Mouse (Mus musculus): ENCODE data around the gene Sectm1b.
A peak's percentile ranks its signal among the peaks of the same experiment; 100 is the strongest.
"Not testable (repeated sequence)": the region's sequence is repeated elsewhere in the genome, so short reads cannot be mapped to it uniquely, and the experiment has no call there.

Sectm1b gene

GRCm38 (mm10) chr11:121063379-121063778 is at the start of gene Sectm1b:
Gene Sectm1b (minus strand): TSS chr11:121063569.
- DNase-seq (ENCODE audit: low read depth), result no peak

- DNase-seq (ENCODE audit: low read depth), result no peak
These were observed 48.9 kb upstream of the Sectm1b start for GRCm38 (mm10) chr11:121112091-121112775.

GRCm38 (mm10) chr11:121111601-121112000 is 48.2 kb upstream of the Sectm1b start:
- no peak for DNase-seq (ENCODE audit: low read depth)

- no peak for DNase-seq (ENCODE audit: low read depth)
These were observed 47.7 kb upstream of the Sectm1b start for GRCm38 (mm10) chr11:121111051-121111450.

GRCm38 (mm10) chr11:121109986-121110385 is 46.6 kb upstream of the Sectm1b start:
- DNase-seq (ENCODE audit: low read depth), result no peak

GRCm38 (mm10) chr11:121108061-121108460 is 44.7 kb upstream of the Sectm1b start:
- no peak for DNase-seq (ENCODE audit: low read depth)

- DNase-seq (ENCODE audit: low read depth), result not testable (repeated sequence)
These were observed 43.9 kb upstream of the Sectm1b start for GRCm38 (mm10) chr11:121107242-121107641.

GRCm38 (mm10) chr11:121101124-121101805 is 37.9 kb upstream of the Sectm1b start:
- no peak for DNase-seq (ENCODE audit: low read depth)

- DNase-seq (ENCODE audit: low read depth), result peak; percentile 34
These were observed 37.3 kb upstream of the Sectm1b start for GRCm38 (mm10) chr11:121100692-121101091.

- DNase-seq (ENCODE audit: low read depth), result no peak
These were observed 36.4 kb upstream of the Sectm1b start for GRCm38 (mm10) chr11:121099762-121100161.

GRCm38 (mm10) chr11:121092606-121093585 is 29.5 kb upstream of the Sectm1b start:
- DNase-seq (ENCODE audit: low read depth), result no peak

- DNase-seq (ENCODE audit: low read depth), result no peak
These were observed 27.6 kb upstream of the Sectm1b start for GRCm38 (mm10) chr11:121090943-121091342.

- DNase-seq (ENCODE audit: low read depth), result no peak
These were observed 26.6 kb upstream of the Sectm1b start for GRCm38 (mm10) chr11:121089756-121090546.

- DNase-seq (ENCODE audit: low read depth), result no peak
These were observed 25.6 kb upstream of the Sectm1b start for GRCm38 (mm10) chr11:121088997-121089396.

GRCm38 (mm10) chr11:121086296-121086695 is 22.9 kb upstream of the Sectm1b start:
- DNase-seq (ENCODE audit: low read depth), result no peak

GRCm38 (mm10) chr11:121085181-121085580 is 21.8 kb upstream of the Sectm1b start:
- DNase-seq (ENCODE audit: low read depth), result no peak

GRCm38 (mm10) chr11:121082857-121083500 is 19.6 kb upstream of the Sectm1b start:
- peak; percentile 92 for DNase-seq (ENCODE audit: low read depth)

- DNase-seq (ENCODE audit: low read depth), result no peak
These were observed 18.9 kb upstream of the Sectm1b start for GRCm38 (mm10) chr11:121082250-121082649.

GRCm38 (mm10) chr11:121081120-121081519 is 17.8 kb upstream of the Sectm1b start, which contains the start of gene Sectm1a:
Gene Sectm1a (minus strand): TSS chr11:121081220.
- DNase-seq (ENCODE audit: low read depth), result no peak

- DNase-seq (ENCODE audit: low read depth), result no peak
These were observed 17.0 kb upstream of the Sectm1b start for GRCm38 (mm10) chr11:121080330-121080729.

- DNase-seq (ENCODE audit: low read depth), result no peak
These were observed 12.3 kb upstream of the Sectm1b start for GRCm38 (mm10) chr11:121075655-121076054.
